Comparison of ENCODE assay signal across 8 mouse cellular contexts in genomic region chr7:16628096-16628771, GRCm38 (mm10). TPM values are rescaled to one million over a fixed set of nuclear protein-coding genes. Genes with fewer than 3 reads are reported as not detected.
A peak's percentile ranks its signal among the peaks of the same experiment; 100 is the strongest.
DNase-seq lines count a peak whose midpoint lies in the region; ATAC-seq lines count a peak whose summit lies in the region.

No protein-coding gene starts in this region.

- H3K4me1 ChIP-seq in forebrain, embryonic 13.5 days, result no peaks in the 10 kb centered on the region
- H3K4me1 ChIP-seq in hindbrain, embryonic 16.5 days (ENCODE audit: control insufficient read depth, insufficient read depth, low read depth, low read length), result no peaks in the 10 kb centered on the region
- H3K4me1 ChIP-seq in midbrain, embryonic 13.5 days (replicated peaks), result no peaks in the 10 kb centered on the region

- H3K4me3 ChIP-seq in forebrain, embryonic 13.5 days, result no peak overlapping the region
- 0 out of 2 replicates have a peak overlapping the region, but pooled peaks have one; percentile 7 for H3K4me3 ChIP-seq in hindbrain, embryonic 16.5 days (ENCODE audit: low read length)
- H3K4me3 ChIP-seq in midbrain, embryonic 13.5 days (replicated peaks), result no peak overlapping the region

- no peak overlapping the region for H3K9ac ChIP-seq in forebrain, embryonic 13.5 days
- H3K9ac ChIP-seq in hindbrain, embryonic 16.5 days (ENCODE audit: low read depth, low read length), result peak overlapping the region; percentile 22; the same call in 1 of the 2 replicates
- no peak overlapping the region for H3K9ac ChIP-seq in midbrain, embryonic 13.5 days (replicated peaks)

- no peaks in the 10 kb centered on the region for H3K9me3 ChIP-seq in forebrain, embryonic 13.5 days (replicated peaks)
- H3K9me3 ChIP-seq in hindbrain, embryonic 16.5 days (ENCODE audit: control insufficient read depth, low read length), result no peaks in the 10 kb centered on the region
- no peaks in the 10 kb centered on the region for H3K9me3 ChIP-seq in midbrain, embryonic 13.5 days

- no peak overlapping the region for H3K27ac ChIP-seq in forebrain, embryonic 13.5 days
- H3K27ac ChIP-seq in hindbrain, embryonic 16.5 days (ENCODE audit: low read depth, low read length), result no peak overlapping the region
- H3K27ac ChIP-seq in midbrain, embryonic 13.5 days, result no peak overlapping the region

- ATAC-seq in cerebellum, adult (ENCODE audit: insufficient number of reproducible peaks, low FRiP score, low TSS enrichment), result peak; percentile 61; the same call in 1 of the 2 replicates
- peak; percentile 90 for ATAC-seq in forebrain, embryonic 13.5 days
- peak; percentile 92 for ATAC-seq in hindbrain, embryonic 16.5 days
- ATAC-seq in midbrain, embryonic 13.5 days, result peak; percentile 86

- peak; percentile 65 to 78 for DNase-seq in left cerebral cortex, adult 18-20 months (ENCODE audit: low spot score in 2 of 2)
- DNase-seq in left cerebral cortex, adult 11 months (ENCODE audit: low spot score), result no peak
- DNase-seq in left cerebral cortex, postnatal 36 days (ENCODE audit: low spot score in 2 of 2), result peak; percentile 44 to 67
- peak; percentile 54 to 83 for DNase-seq in spleen, postnatal 4 days (ENCODE audit: low spot score in 2 of 2)

- intact Hi-C loops in left cerebral cortex, postnatal 36 days (cut with DNase I), result loop anchor here (5.0 kb wide), 1 partner anchor 174 kb away; no protein-coding TSS in a partner anchor

- H3K27me3 ChIP-seq in forebrain, embryonic 13.5 days, result no peaks in the 10 kb centered on the region
- H3K27me3 ChIP-seq in hindbrain, embryonic 16.5 days (replicated peaks; ENCODE audit: control insufficient read depth, insufficient read depth, low read length), result no peaks in the 10 kb centered on the region
- H3K27me3 ChIP-seq in midbrain, embryonic 13.5 days, result no peaks in the 10 kb centered on the region

- 37% methylated on average over 12 of the region's 12 CpGs for WGBS in forebrain, embryonic 13.5 days
- WGBS in hindbrain, embryonic 16.5 days, result 32% methylated on average over 12 of the region's 12 CpGs
- 37% methylated on average over 12 of the region's 12 CpGs for WGBS in midbrain, embryonic 13.5 days

- H3K4me2 ChIP-seq in forebrain, embryonic 13.5 days, result no peak overlapping the region
- H3K4me2 ChIP-seq in hindbrain, embryonic 16.5 days (ENCODE audit: low read length), result peak overlapping the region; percentile 37
- no peak overlapping the region for H3K4me2 ChIP-seq in midbrain, embryonic 13.5 days (replicated peaks)

- H3K36me3 ChIP-seq in forebrain, embryonic 13.5 days (ENCODE audit: poor library complexity, severe bottlenecking), result no peaks in the 10 kb centered on the region
- H3K36me3 ChIP-seq in hindbrain, embryonic 16.5 days (ENCODE audit: control insufficient read depth, insufficient read depth, low read length), result no peaks in the 10 kb centered on the region
- H3K36me3 ChIP-seq in midbrain, embryonic 13.5 days, result no peaks in the 10 kb centered on the region

RNA-seq across cellular contexts. Expression of gene Arhgap35, which starts 13.4 kb away (rescaled TPM):
- 100 to 1,000 TPM; 129 to 133 TPM for total RNA-seq in left cerebral cortex, adult 18-20 months (2021)
- polyA plus RNA-seq in forebrain, embryonic 13.5 days (2015; fragmentation: Nextera tagmentation; extraction: Ambion mirVana), result 29.1 and 34.1 TPM in 2 replicates
- 28.5 and 33.5 TPM in 2 replicates for polyA plus RNA-seq in hindbrain, embryonic 16.5 days (2015; fragmentation: Nextera tagmentation; extraction: Ambion mirVana)
- 100 to 1,000 TPM; 134 to 138 TPM for total RNA-seq in left cerebral cortex, postnatal 36 days (2021)
- polyA plus RNA-seq in midbrain, embryonic 13.5 days (2015; fragmentation: Nextera tagmentation; extraction: Ambion mirVana), result 32.4 and 34.0 TPM in 2 replicates

RNA-seq across cellular contexts. Expression of gene Ceacam15, which starts 47.3 kb away (rescaled TPM):
- total RNA-seq in left cerebral cortex, adult 18-20 months (2021), result not detected
- not detected in 2 replicates for polyA plus RNA-seq in forebrain, embryonic 13.5 days (2015; fragmentation: Nextera tagmentation; extraction: Ambion mirVana)
- not detected in 2 replicates for polyA plus RNA-seq in hindbrain, embryonic 16.5 days (2015; fragmentation: Nextera tagmentation; extraction: Ambion mirVana)
- not detected for total RNA-seq in left cerebral cortex, postnatal 36 days (2021)
- polyA plus RNA-seq in midbrain, embryonic 13.5 days (2015; fragmentation: Nextera tagmentation; extraction: Ambion mirVana), result not detected in 2 replicates
